Mouse (Mus musculus) embryonic facial prominence, embryonic 10.5 days (tissue): ENCODE data around the gene Prx. TPM values are rescaled to one million over a fixed set of nuclear protein-coding genes. Genes with fewer than 3 reads are reported as not detected.

Experiments
- DNase-seq: peaks from one replicate; pipeline ENCODE4 v3.0.0-alpha.2; 2017; ENCODE audit warnings: low spot score
- H3K27ac ChIP-seq: fragments of 300-500 bp; sonication (generic); replicated peaks from 2 replicates; pipeline ENCODE4 v1.5.1; 2016; ENCODE audit warnings: mild to moderate bottlenecking
- H3K27me3 ChIP-seq: fragments of 300-500 bp; sonication (generic); replicated peaks from 2 replicates; pipeline ENCODE4 v1.6.1; 2016; ENCODE audit warnings: low read depth, mild to moderate bottlenecking; ENCODE audit not compliant: poor library complexity, severe bottlenecking
- H3K36me3 ChIP-seq: fragments of 300-500 bp; sonication (generic); replicated peaks from 2 replicates; pipeline ENCODE4 v1.6.1; 2016; ENCODE audit warnings: mild to moderate bottlenecking, moderate library complexity
- H3K4me1 ChIP-seq: fragments of 300-500 bp; sonication (generic); 2 replicates; pipeline ENCODE4 v1.6.1; 2016
- H3K4me3 ChIP-seq: fragments of 300-500 bp; sonication (generic); 2 replicates; pipeline ENCODE4 v1.5.1; 2016; ENCODE audit warnings: mild to moderate bottlenecking, moderate library complexity
- H3K9me3 ChIP-seq: fragments of 300-500 bp; sonication (generic); 2 replicates; pipeline ENCODE4 v1.6.1; 2016; ENCODE audit warnings: mild to moderate bottlenecking
- WGBS: fragments of 180-500 bp; shearing (Covaris S2); methylation state at CpG from one replicate; pipeline ENCODE4 v1.1.7; 2016; 5-methylcytosine and 5-hydroxymethylcytosine counted together
- polyA plus RNA-seq: library from polyadenylated mRNA; unstranded; fragments of >200 nt; fragmentation: Nextera tagmentation; extraction: Ambion mirVana; gene quantifications from 2 replicates; pipeline ENCODE4 v1.2.1, GENCODE M21; 2016

The Prx gene
- 3.8 and 4.2 TPM in 2 replicates for polyA plus RNA-seq

- no peak for DNase-seq
- WGBS, result 44% methylated on average over 3 of the region's 3 CpGs
- peaks cover 12% of the 10 kb centered on the region for H3K4me1 ChIP-seq
- H3K27ac ChIP-seq, result no peak within 1 kb of the TSS
- no peaks in the 10 kb centered on the region for H3K27me3 ChIP-seq
- no peak within 1 kb of the TSS for H3K4me3 ChIP-seq
- 0 out of 2 replicates have a peak, but pooled peaks cover 2% of the 10 kb centered on the region for H3K9me3 ChIP-seq
- no peaks in the 10 kb centered on the region for H3K36me3 ChIP-seq
Measured at GRCm38 (mm10) chr7:27499036-27499435, at the start of gene Prx. Gene Prx, plus strand, starts transcription at chr7:27499324.

- Histone ChIP-seq H3K27ac (no peak overlapping the region), H3K4me3 (no peak overlapping the region), H3K27me3 (peaks cover 24% of the 10 kb centered on the region), H3K9me3 (no peaks in the 10 kb centered on the region), H3K36me3 (no peaks in the 10 kb centered on the region), H3K4me1 (peaks cover 18% of the 10 kb centered on the region)
- WGBS, result 93% methylated on average over 2 of the region's 2 CpGs
- no peak for DNase-seq
Measured at GRCm38 (mm10) chr7:27451359-27451758, 47.8 kb upstream of the Prx start.

- DNase-seq, result no peak
- WGBS, result 48% methylated on average over 13 of the region's 13 CpGs
Measured at GRCm38 (mm10) chr7:27452206-27452770, 46.8 kb upstream of the Prx start.

GRCm38 (mm10) chr7:27454461-27455121 is 44.5 kb upstream of the Prx start:
- no peaks in the 10 kb centered on the region for H3K4me1 ChIP-seq
- H3K36me3 ChIP-seq, result no peaks in the 10 kb centered on the region
- WGBS, result 81% methylated on average over 10 of the region's 10 CpGs
- no peaks in the 10 kb centered on the region for H3K27me3 ChIP-seq
- no peak for DNase-seq
- H3K4me3 ChIP-seq, result no peak overlapping the region
- H3K27ac ChIP-seq, result no peak overlapping the region
- H3K9me3 ChIP-seq, result no peaks in the 10 kb centered on the region; the same call in 1 of the 2 replicates

More at GRCm38 (mm10) chr7:27452206-27452770, 46.8 kb upstream of the Prx start:
- no peaks in the 10 kb centered on the region for H3K36me3 ChIP-seq
- no peak overlapping the region for H3K4me3 ChIP-seq
- peaks cover 8% of the 10 kb centered on the region for H3K4me1 ChIP-seq
- H3K27ac ChIP-seq, result no peak overlapping the region
- peaks cover 15% of the 10 kb centered on the region for H3K27me3 ChIP-seq
- H3K9me3 ChIP-seq, result no peaks in the 10 kb centered on the region

GRCm38 (mm10) chr7:27455273-27455672 is 43.9 kb upstream of the Prx start:
- Histone ChIP-seq H3K36me3 (no peaks in the 10 kb centered on the region), H3K4me3 (no peak overlapping the region), H3K27me3 (no peaks in the 10 kb centered on the region), H3K9me3 (peaks cover 2% of the 10 kb centered on the region; the same call in 1 of the 2 replicates), H3K4me1 (no peaks in the 10 kb centered on the region), H3K27ac (no peak overlapping the region)
- no peak for DNase-seq
- 88% methylated on average over 3 of the region's 3 CpGs for WGBS

GRCm38 (mm10) chr7:27458614-27459013 is 40.5 kb upstream of the Prx start:
- 88% methylated on average over 4 of the region's 4 CpGs for WGBS
- DNase-seq, result no peak
- peaks cover 2% of the 10 kb centered on the region; the same call in 1 of the 2 replicates for H3K9me3 ChIP-seq

GRCm38 (mm10) chr7:27459640-27460039 is 39.5 kb upstream of the Prx start:
- H3K9me3 ChIP-seq, result peaks cover 2% of the 10 kb centered on the region; the same call in 1 of the 2 replicates
- H3K27ac ChIP-seq, result no peak overlapping the region
- no peak overlapping the region for H3K4me3 ChIP-seq
- no peak for DNase-seq
- no peaks in the 10 kb centered on the region for H3K27me3 ChIP-seq
- H3K4me1 ChIP-seq, result no peaks in the 10 kb centered on the region
- H3K36me3 ChIP-seq, result no peaks in the 10 kb centered on the region
- WGBS, result 90% methylated on average over 5 of the region's 5 CpGs

More at GRCm38 (mm10) chr7:27458614-27459013, 40.5 kb upstream of the Prx start:
- no peaks in the 10 kb centered on the region for H3K36me3 ChIP-seq
- H3K4me3 ChIP-seq, result no peak overlapping the region
- no peaks in the 10 kb centered on the region for H3K4me1 ChIP-seq
- H3K27me3 ChIP-seq, result no peaks in the 10 kb centered on the region
- H3K27ac ChIP-seq, result no peak overlapping the region

- DNase-seq, result no peak
- 83% methylated on average over 6 of the region's 6 CpGs for WGBS
- Histone ChIP-seq H3K4me3 (no peak overlapping the region), H3K27me3 (no peaks in the 10 kb centered on the region), H3K4me1 (no peaks in the 10 kb centered on the region), H3K27ac (no peak overlapping the region), H3K9me3 (peaks cover 2% of the 10 kb centered on the region; the same call in 1 of the 2 replicates), H3K36me3 (no peaks in the 10 kb centered on the region)
Measured at GRCm38 (mm10) chr7:27460477-27460876, 38.6 kb upstream of the Prx start.

GRCm38 (mm10) chr7:27467648-27468047 is 31.5 kb upstream of the Prx start:
- Histone ChIP-seq H3K4me1 (peaks cover 10% of the 10 kb centered on the region), H3K27me3 (no peaks in the 10 kb centered on the region), H3K9me3 (no peaks in the 10 kb centered on the region), H3K4me3 (no peak overlapping the region), H3K27ac (0 out of 2 replicates have a peak overlapping the region, but pooled peaks have one; percentile 30), H3K36me3 (no peaks in the 10 kb centered on the region)
- no peak for DNase-seq
- 42% methylated on average over 4 of the region's 4 CpGs for WGBS

GRCm38 (mm10) chr7:27471390-27472120 is 27.6 kb upstream of the Prx start:
- no peak overlapping the region for H3K4me3 ChIP-seq
- no peaks in the 10 kb centered on the region for H3K9me3 ChIP-seq
- 89% methylated on average over 11 of the region's 11 CpGs for WGBS
- no peak for DNase-seq
- no peak overlapping the region for H3K27ac ChIP-seq
- peaks cover 9% of the 10 kb centered on the region for H3K36me3 ChIP-seq
- H3K4me1 ChIP-seq, result peaks cover 21% of the 10 kb centered on the region
- H3K27me3 ChIP-seq, result no peaks in the 10 kb centered on the region

GRCm38 (mm10) chr7:27472596-27472995 is 26.5 kb upstream of the Prx start:
- no peaks in the 10 kb centered on the region for H3K9me3 ChIP-seq
- no peaks in the 10 kb centered on the region for H3K27me3 ChIP-seq
- H3K4me1 ChIP-seq, result peaks cover 19% of the 10 kb centered on the region
- peak overlapping the region; percentile 91 for H3K27ac ChIP-seq
- peaks cover 19% of the 10 kb centered on the region for H3K36me3 ChIP-seq
- no peak for DNase-seq
- 48% methylated on average over 7 of the region's 7 CpGs for WGBS
- peak overlapping the region; percentile 79 for H3K4me3 ChIP-seq

GRCm38 (mm10) chr7:27473156-27473834 is 25.8 kb upstream of the Prx start, which contains the start of gene Sertad3:
Gene Sertad3, plus strand, starts transcription at chr7:27473768.
- DNase-seq, result peak; percentile 99
- H3K9me3 ChIP-seq, result no peaks in the 10 kb centered on the region
- H3K4me3 ChIP-seq, result peak within 1 kb of the TSS; percentile 79
- peak within 1 kb of the TSS; percentile 91 for H3K27ac ChIP-seq
- under 1% methylated on average over 36 of the region's 36 CpGs for WGBS
- H3K4me1 ChIP-seq, result peaks cover 15% of the 10 kb centered on the region
- H3K27me3 ChIP-seq, result no peaks in the 10 kb centered on the region
- H3K36me3 ChIP-seq, result peaks cover 26% of the 10 kb centered on the region
